Mouse (Mus musculus) ovary, adult 18-20 months (tissue): ENCODE data around the gene A3galt2.

ENCODE experiments used
- DNase-seq: peaks from one replicate; pipeline ENCODE4 v3.0.0; 2022; ENCODE audit warnings: low spot score, mixed read lengths

Gene A3galt2

DNA sequence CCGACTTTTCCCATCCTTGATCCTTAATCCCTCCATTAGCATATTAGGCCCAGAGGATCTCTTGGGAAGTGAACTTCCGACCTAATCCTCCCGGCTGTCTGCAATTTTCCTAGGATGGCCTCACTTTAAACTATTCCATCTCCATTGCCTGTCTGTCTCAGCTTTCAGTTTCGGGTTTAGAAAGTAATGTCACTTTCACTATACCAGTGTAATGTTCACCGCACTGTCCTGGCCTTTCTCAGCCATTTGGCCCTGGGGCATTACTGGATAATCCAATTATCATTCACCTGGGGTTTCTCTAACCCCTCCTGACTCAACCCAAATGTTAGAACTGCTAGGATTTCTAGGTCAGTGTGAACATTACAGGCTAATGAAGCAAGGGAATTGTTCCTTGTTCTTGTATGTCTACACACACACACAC, 26.7 kb upstream of the A3galt2 start:
- DNase-seq: no peak

- no peak for DNase-seq
Observed at GRCm38 (mm10) chr4:128729033-128729708, 26.0 kb upstream of the A3galt2 start.

GRCm38 (mm10) chr4:128729709-128730037, 25.5 kb upstream of the A3galt2 start:
- DNase-seq: no peak

DNA sequence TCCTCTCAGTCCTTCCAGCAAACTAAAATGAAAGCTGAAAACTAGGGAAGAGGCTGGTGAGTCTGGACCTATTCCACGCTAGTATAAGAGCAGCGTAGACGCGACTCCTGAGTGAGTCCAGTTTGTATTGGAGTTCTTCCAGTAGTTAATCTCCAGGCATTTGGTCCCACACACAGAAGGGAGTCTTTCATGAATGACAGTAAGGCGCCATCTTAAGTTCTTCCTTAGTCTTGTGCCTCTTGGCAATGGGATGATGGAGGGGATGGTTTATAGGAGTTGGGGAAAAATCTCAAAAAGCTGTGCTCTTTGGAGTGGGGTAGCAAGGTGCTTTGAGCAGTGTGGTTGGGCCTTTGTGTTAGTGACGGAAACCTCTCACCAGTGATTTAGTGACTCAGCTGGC, 24.9 kb upstream of the A3galt2 start:
- no peak for DNase-seq

DNA sequence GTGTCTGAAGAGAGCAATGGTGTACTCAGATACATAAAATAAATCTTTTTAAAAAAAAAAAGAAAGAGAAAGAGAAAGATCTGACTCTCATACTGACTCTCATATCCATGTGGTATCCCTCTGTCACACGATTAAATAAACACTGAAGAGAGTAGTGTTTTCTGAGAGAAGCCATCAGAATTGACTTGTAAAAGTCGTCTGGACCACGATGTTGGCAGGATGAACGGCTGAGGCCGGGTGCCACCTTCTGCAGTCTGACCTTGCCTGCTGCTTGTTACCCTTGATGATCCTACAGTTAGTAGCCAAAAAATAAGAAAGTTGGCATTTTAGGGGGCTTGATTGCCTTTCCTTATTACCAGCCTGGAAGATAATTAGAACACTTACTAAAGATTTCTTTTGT, 22.4 kb upstream of the A3galt2 start:
- DNase-seq: no peak

DNA sequence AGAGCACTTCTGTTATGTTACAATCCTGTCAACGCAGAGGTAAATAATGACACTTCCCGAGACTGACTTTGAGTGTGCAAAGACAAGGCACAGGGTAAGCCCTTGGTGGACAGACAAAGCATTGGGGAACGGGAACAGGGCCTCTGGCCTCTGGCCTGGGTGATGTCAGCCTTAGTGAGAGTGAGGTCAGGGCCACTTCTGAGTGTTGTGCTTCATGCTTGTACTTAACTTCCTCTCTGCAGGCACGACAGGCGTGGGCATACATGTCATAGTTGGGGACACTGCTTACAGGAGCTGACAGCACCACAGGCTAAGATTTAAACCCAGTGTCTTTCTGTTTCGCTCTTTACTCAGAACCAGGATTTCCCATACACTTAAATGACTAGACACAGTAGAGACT, 21.7 kb upstream of the A3galt2 start:
- DNase-seq: no peak

DNA sequence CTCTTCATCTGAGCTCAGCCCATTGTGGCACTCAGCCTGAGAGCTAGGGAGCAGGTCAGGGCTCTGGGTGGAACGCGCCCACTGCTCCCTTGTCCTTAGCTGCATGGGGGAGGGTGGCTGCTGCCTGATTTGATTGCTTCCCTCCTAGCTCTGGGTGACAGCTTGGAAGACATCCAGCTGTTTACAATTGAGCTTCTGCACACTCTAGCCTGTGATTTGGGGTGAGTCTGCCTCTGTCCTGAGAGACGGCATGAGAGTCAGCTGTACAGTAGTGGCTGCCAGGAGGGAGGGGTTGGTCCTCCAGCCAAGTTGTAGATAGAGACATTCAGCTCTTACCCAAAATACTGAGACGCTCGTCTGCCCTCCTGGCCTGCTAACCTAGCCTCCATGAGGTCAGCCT, 20.9 kb upstream of the A3galt2 start:
- peak; percentile 69 for DNase-seq

DNA sequence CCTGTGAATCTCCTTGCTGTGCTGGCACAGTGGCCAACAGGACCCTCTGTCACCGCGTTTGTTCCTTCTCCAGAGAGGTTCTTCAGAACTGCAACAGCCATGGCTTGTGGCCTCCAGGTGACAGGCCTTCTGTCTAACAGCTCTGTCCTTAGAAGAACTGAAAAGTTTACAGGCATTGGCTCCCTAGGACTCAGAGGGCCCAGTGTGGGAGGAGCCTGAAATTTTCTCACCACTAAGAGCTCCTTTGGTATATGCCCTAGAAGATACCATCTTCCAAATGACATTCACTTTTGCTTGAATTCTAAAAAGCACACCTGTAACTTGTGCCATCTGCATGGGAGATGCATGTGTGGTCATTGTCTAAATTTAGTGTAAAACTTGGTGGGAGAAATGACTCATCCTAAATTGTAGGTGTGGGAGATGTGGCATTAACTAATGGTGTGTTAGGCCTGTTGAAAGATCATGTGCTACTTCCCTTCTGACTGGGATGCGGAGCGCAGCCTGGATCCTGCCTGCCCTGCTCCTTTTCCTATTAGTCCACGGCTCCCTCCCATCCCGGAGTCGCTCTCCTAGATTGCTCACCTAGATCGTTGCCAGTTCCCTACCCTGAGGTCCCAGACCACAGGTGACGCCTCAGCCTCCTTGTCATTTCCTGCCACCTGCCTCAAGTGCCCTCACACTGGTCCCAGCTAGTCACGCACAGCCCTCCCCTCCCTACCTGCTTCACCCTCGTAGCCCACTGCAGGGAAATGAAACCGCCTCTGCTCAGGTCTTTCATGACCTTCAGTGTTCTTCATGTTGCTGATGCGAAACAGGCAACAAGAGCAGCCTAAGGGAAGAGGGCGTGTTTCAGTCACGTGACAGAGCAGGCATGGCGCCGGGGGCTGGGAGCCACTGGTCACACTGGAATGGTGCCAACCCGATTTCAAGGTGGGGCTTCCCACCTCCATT, 20.2 kb upstream of the A3galt2 start:
- DNase-seq: no peak

GRCm38 (mm10) chr4:128737137-128737589, 18.0 kb upstream of the A3galt2 start:
- DNase-seq: no peak

DNA sequence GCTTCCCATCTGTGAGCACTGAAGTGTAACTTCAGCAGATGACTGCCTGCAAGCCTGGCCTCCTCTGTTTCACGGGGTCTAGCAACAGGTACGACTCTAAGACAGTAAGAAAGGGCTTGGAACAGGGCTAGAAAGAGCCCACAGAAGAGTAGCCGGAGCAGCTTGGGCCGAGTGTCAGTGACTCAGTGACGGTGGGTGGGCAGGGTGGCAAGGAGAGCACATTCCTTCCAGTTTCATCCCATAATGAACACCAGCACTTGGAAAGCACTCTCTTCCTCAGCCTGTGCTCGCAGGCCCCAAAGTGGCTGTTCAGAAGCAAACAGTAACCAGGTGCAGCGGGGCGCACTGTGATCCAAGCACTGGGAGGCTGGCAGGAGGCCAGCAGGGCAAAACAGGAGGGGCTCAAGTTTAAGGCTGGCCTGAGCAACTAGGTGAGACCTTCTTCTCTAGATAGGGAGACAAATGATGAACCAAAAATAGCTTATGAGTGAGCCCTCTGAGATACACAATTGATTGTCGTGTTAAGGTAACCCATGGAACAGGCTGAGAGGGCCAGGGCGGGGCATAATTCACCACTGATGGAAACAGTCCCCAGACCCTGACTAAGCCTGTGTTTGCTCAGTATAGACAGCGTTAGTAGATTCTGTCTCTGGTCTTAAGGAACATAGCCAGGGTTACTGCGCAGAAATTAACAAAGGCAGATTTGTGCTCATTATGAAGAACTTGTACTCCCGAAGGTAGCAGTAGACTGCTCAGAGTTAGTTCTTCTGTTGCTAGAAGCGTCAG, 17.1 kb upstream of the A3galt2 start:
- no peak for DNase-seq

DNA sequence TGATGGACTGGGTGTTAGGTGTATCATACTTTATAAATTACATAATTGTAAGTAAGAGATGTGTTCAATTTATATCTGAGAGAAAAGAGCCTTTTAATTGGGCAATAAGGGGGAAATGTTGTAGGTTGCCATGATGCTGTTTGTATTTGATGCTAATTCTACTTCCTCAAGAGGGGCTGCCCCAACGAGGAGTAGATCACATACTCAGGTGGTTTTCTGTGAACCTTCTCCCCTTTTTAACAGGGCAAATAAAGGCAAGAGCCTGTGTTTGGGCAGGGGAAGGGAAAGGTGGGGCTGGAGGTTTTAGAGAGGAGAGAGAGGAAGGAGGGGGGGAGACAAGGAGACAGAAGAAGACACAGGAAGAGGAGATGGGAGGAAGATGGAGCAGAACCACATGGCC, 14.3 kb upstream of the A3galt2 start:
- no peak for DNase-seq

DNA sequence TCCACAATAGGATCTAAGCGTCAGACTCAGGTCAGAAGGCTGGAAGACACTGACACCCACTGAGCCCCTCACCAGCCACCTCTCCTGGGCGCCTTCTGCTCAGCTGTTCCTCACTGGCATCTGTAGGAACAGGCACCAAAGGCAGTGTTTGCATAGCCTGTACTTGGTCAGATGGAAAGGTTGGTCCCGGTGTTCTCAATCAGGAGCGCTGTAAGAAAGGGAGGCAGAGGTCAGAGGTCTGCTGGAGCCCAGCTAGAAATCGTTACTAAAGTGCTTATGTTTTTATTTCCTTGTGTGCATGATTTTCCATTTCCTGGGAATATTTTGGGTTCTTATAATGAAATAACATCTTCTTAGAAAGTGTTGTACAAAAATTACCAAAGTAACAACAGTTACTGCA, 13.3 kb upstream of the A3galt2 start:
- no peak for DNase-seq

- DNase-seq: no peak
Observed at GRCm38 (mm10) chr4:128742379-128742970, 12.7 kb upstream of the A3galt2 start.

DNA sequence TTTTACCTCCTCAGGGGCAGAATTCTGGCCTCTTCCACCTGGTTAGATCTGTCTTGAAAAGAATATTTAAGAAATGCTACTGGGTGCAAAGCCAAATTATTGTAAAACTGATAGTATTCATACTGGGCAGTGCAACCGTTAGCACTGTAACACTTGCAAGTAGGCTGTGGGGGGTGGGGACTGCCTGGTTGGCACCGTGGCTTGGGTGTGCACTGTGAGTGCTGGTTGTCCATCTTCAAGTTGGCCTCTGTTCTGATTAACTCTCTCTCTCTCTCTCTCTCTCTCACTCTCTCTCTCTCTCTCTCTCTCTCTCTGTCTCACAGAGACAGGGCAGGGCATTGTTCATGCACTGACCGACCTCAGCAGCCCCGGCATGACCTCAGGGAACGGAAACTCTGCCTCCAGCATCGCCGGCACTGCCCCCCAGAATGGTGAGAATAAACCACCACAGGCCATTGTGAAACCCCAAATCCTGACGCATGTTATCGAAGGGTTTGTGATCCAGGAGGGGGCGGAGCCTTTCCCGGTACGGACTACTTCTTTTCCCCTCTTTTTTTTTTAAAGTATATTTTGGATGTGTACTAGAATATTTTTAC, 12.0 kb upstream of the A3galt2 start:
- no peak for DNase-seq

DNA sequence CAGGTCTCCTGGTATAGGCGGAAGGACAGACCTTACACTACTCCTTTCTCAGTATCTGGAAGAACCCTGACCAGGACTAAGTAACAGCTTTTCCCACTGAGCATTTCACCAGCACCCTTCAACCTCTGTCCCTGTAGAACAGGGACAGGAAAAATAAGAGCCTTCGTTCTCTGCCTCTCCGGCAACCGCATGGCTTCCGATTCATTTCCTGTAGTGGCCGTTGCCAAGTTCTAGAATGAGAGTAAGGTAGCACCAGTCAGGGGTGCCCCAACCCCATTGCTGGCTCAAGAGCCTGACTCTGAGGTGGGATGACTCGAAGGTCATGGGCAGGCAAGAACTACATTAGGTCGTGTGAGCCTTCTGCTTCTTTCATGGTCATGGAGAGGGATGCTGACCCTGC, 10.0 kb upstream of the A3galt2 start:
- DNase-seq: no peak

DNA sequence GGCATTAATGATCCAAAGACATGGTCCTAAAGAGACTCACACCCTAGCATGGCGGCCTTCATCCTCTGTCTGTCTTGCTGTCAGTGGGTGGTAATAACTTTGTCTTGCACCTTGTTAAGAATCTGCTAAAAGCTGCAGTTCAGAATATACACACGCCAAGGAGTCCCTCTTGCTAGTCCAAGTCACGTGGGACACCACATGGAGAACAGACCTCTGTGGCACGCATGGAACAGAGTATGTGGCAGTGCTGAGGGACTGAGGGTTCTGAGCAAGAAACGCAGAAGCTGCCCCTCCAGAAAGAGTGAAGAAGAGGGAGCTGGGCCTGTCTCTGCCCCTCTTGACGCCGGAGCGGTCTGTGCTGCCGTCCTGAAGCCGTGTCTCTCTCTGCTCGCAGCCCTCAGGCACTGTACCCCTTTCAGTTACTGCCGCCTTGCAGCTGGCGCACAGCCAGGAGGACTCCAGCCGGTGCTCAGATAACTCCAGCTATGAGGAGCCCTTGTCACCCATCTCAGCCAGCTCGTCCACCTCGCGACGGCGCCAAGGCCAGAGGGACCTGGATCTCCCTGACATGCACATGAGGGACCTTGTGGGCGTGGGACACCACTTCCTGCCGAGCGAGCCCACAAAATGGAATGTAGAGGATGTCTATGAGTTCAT, 7.4 kb upstream of the A3galt2 start:
- no peak for DNase-seq

- DNase-seq: no peak
Observed at GRCm38 (mm10) chr4:128748309-128748708, 6.9 kb upstream of the A3galt2 start.

- no peak for DNase-seq
Observed at GRCm38 (mm10) chr4:128751006-128751405, 4.2 kb upstream of the A3galt2 start.

GRCm38 (mm10) chr4:128752031-128752757, 3.0 kb upstream of the A3galt2 start:
- DNase-seq: no peak

DNA sequence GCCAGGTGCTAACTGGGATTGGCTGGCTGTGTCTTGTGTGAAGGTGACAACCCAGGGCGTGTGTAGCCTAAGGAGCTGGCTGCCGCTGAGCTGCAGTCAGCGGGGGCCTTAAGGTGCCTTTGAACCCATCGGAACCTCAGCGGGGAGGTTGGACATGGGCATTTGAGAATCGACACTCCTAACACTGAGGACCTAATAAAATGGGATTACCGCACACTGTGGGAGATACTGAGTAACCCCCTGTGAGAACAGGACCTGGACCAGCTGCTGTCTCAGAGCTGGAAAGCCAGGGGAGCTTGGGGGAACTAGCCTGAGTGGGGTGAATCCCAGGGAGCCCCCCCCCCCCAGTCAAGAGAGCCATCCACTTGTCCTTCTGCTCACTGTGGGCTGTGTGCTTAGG, 1.6 kb upstream of the A3galt2 start:
- no peak for DNase-seq

DNA sequence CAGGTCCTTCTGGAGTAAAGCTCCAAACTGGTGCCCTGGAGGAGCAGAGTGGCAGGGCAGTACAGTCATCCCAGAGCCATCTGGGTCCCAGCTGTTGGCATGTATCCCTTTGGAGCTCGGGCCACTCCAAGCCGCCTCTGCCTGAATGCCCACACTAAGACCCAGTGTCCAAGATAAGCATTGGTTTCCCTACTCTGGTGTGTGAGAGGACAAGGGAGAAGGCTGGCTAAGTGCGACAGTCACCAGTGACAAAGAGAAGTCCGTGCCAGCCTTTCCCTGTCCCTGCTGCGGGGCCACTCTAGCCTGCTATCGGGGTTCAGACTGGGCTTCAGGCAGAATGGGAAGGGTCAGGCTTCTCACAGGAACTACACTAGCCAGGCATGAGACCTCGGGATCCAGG, 736 bp downstream of the A3galt2 start:
- DNase-seq: no peak
